Mouse (Mus musculus) hindbrain, embryonic 12.5 days (tissue): ENCODE measurements around the gene 1700003F12Rik. TPM values are rescaled to one million over a fixed set of nuclear protein-coding genes. Genes with fewer than 3 reads are reported as not detected.

Experiments
- ATAC-seq: fragments of 200-750 bp; cut with Nextera tagmentation; 2 replicates; pipeline ENCODE4 v1.8.0; 2017; ENCODE audit warnings: moderate TSS enrichment; ENCODE audit not compliant: low FRiP score
- H3K27ac ChIP-seq: fragments of 300-500 bp; sonication (generic); 2 replicates; pipeline ENCODE4 v1.5.1; 2016; ENCODE audit warnings: mild to moderate bottlenecking
- H3K27me3 ChIP-seq: fragments of 300-500 bp; sonication (generic); 2 replicates; pipeline ENCODE4 v1.6.1; 2016; ENCODE audit warnings: mild to moderate bottlenecking
- H3K36me3 ChIP-seq: fragments of 300-500 bp; sonication (generic); 2 replicates; pipeline ENCODE4 v1.6.1; 2016; ENCODE audit warnings: mild to moderate bottlenecking
- H3K4me1 ChIP-seq: fragments of 300-500 bp; sonication (generic); 2 replicates; pipeline ENCODE4 v1.6.1; 2016
- H3K4me2 ChIP-seq: fragments of 300-500 bp; sonication (generic); replicated peaks from 2 replicates; pipeline ENCODE4 v1.6.1; 2016; ENCODE audit warnings: mild to moderate bottlenecking
- H3K4me3 ChIP-seq: fragments of 300-500 bp; sonication (generic); 2 replicates; pipeline ENCODE4 v1.5.1; 2016; ENCODE audit warnings: mild to moderate bottlenecking
- H3K9ac ChIP-seq: fragments of 300-500 bp; sonication (generic); 2 replicates; pipeline ENCODE4 v1.6.1; 2016; ENCODE audit warnings: mild to moderate bottlenecking, moderate library complexity
- H3K9me3 ChIP-seq: fragments of 300-500 bp; sonication (generic); replicated peaks from 2 replicates; pipeline ENCODE4 v1.6.1; 2016; ENCODE audit warnings: mild to moderate bottlenecking
- WGBS: fragments of 180-500 bp; shearing (Covaris S2); methylation state at CpG from one replicate; pipeline ENCODE4 v1.1.7; 2016; 5-methylcytosine and 5-hydroxymethylcytosine counted together
- polyA plus RNA-seq: library from polyadenylated mRNA; unstranded; fragments of >200 nt; fragmentation: Nextera tagmentation; extraction: Ambion mirVana; gene quantifications from 2 replicates; pipeline ENCODE4 v1.2.1, GENCODE M21; 2016

1700003F12Rik gene
- polyA plus RNA-seq, 1 experiment from 2014 or later = 1.4 TPM

- H3K27ac ChIP-seq = no peak overlapping the region
- no peak for ATAC-seq
- H3K27me3 ChIP-seq = no peaks in the 10 kb centered on the region
- peaks cover 64% of the 10 kb centered on the region for H3K36me3 ChIP-seq
- no peaks in the 10 kb centered on the region for H3K9me3 ChIP-seq
- no peak overlapping the region for H3K4me3 ChIP-seq
- no peak overlapping the region for H3K4me2 ChIP-seq
- no peaks in the 10 kb centered on the region for H3K4me1 ChIP-seq
- 84% methylated on average over 3 of the region's 3 CpGs for WGBS
- no peak overlapping the region for H3K9ac ChIP-seq
Observed at GRCm38 (mm10) chr2:154526531-154526930, 20.4 kb upstream of the 1700003F12Rik start.

- no peak overlapping the region for H3K4me2 ChIP-seq
- no peak overlapping the region for H3K4me3 ChIP-seq
- H3K27ac ChIP-seq = 0 out of 2 replicates have a peak overlapping the region, but pooled peaks have one; percentile 18
- peaks cover 1% of the 10 kb centered on the region; the same call in 1 of the 2 replicates for H3K4me1 ChIP-seq
- H3K9ac ChIP-seq = no peak overlapping the region
- ATAC-seq = no peak
- peaks cover 46% of the 10 kb centered on the region for H3K36me3 ChIP-seq
- 48% methylated on average over 3 of the region's 3 CpGs for WGBS
- no peaks in the 10 kb centered on the region for H3K27me3 ChIP-seq
- H3K9me3 ChIP-seq = no peaks in the 10 kb centered on the region
Observed at GRCm38 (mm10) chr2:154532888-154533287, 14.0 kb upstream of the 1700003F12Rik start.

- H3K4me2 ChIP-seq = no peak overlapping the region
- no peak overlapping the region for H3K27ac ChIP-seq
- H3K27me3 ChIP-seq = no peaks in the 10 kb centered on the region
- no peak overlapping the region for H3K9ac ChIP-seq
- H3K4me1 ChIP-seq = peaks cover 17% of the 10 kb centered on the region
- H3K9me3 ChIP-seq = no peaks in the 10 kb centered on the region
- 94% methylated on average over 12 of the region's 12 CpGs for WGBS
- no peak for ATAC-seq
- no peak overlapping the region for H3K4me3 ChIP-seq
- peaks cover 40% of the 10 kb centered on the region for H3K36me3 ChIP-seq
Observed at GRCm38 (mm10) chr2:154534704-154535270, 12.1 kb upstream of the 1700003F12Rik start.

GRCm38 (mm10) chr2:154538310-154538709 is 8.6 kb upstream of the 1700003F12Rik start:
- Histone ChIP-seq H3K9ac (no peak overlapping the region), H3K9me3 (no peaks in the 10 kb centered on the region), H3K4me2 (no peak overlapping the region), H3K4me3 (no peak overlapping the region), H3K27me3 (no peaks in the 10 kb centered on the region), H3K4me1 (peaks cover 25% of the 10 kb centered on the region), H3K27ac (peak overlapping the region; percentile 46), H3K36me3 (peaks cover 19% of the 10 kb centered on the region)
- ATAC-seq = no peak
- WGBS = 67% methylated on average over 2 of the region's 2 CpGs

GRCm38 (mm10) chr2:154538710-154539109 is 8.2 kb upstream of the 1700003F12Rik start:
- peak; percentile 48; the same call in 1 of the 2 replicates for ATAC-seq
- no peak overlapping the region for H3K4me3 ChIP-seq
- no peaks in the 10 kb centered on the region for H3K9me3 ChIP-seq
- 40% methylated on average over 3 of the region's 3 CpGs for WGBS
- H3K9ac ChIP-seq = no peak overlapping the region
- H3K4me2 ChIP-seq = no peak overlapping the region
- H3K27me3 ChIP-seq = no peaks in the 10 kb centered on the region
- peaks cover 19% of the 10 kb centered on the region for H3K36me3 ChIP-seq
- H3K27ac ChIP-seq = peak overlapping the region; percentile 46
- peaks cover 25% of the 10 kb centered on the region for H3K4me1 ChIP-seq

GRCm38 (mm10) chr2:154539720-154540119 is 7.2 kb upstream of the 1700003F12Rik start:
- no peak for ATAC-seq
- Histone ChIP-seq H3K27me3 (no peaks in the 10 kb centered on the region), H3K4me1 (peaks cover 25% of the 10 kb centered on the region), H3K9ac (no peak overlapping the region), H3K36me3 (peaks cover 14% of the 10 kb centered on the region), H3K27ac (no peak overlapping the region), H3K4me3 (no peak overlapping the region), H3K4me2 (no peak overlapping the region), H3K9me3 (no peaks in the 10 kb centered on the region)
- WGBS = 77% methylated on average over 3 of the region's 3 CpGs

- H3K4me2 ChIP-seq = no peak overlapping the region
- ATAC-seq = no peak
- no peak overlapping the region for H3K27ac ChIP-seq
- H3K4me3 ChIP-seq = no peak overlapping the region
- no peaks in the 10 kb centered on the region for H3K27me3 ChIP-seq
- WGBS = 81% methylated on average over 2 of the region's 2 CpGs
- peaks cover 5% of the 10 kb centered on the region; the same call in 1 of the 2 replicates for H3K36me3 ChIP-seq
- H3K4me1 ChIP-seq = peaks cover 25% of the 10 kb centered on the region
- no peaks in the 10 kb centered on the region for H3K9me3 ChIP-seq
- H3K9ac ChIP-seq = no peak overlapping the region
Observed at GRCm38 (mm10) chr2:154541630-154542029, 5.3 kb upstream of the 1700003F12Rik start.

- Histone ChIP-seq H3K9me3 (no peaks in the 10 kb centered on the region), H3K36me3 (peaks cover 5% of the 10 kb centered on the region; the same call in 1 of the 2 replicates), H3K27me3 (no peaks in the 10 kb centered on the region), H3K9ac (no peak overlapping the region), H3K4me3 (no peak overlapping the region), H3K4me2 (no peak overlapping the region), H3K27ac (peak overlapping the region; percentile 30; the same call in 1 of the 2 replicates), H3K4me1 (peaks cover 15% of the 10 kb centered on the region; the same call in 1 of the 2 replicates)
- no peak for ATAC-seq
- 88% methylated on average over 9 of the region's 9 CpGs for WGBS
Observed at GRCm38 (mm10) chr2:154543567-154544347, 3.1 kb upstream of the 1700003F12Rik start.

- Histone ChIP-seq H3K27me3 (peaks cover 27% of the 10 kb centered on the region), H3K4me3 (no peak overlapping the region), H3K9ac (no peak overlapping the region), H3K4me2 (no peak overlapping the region), H3K36me3 (peaks cover 5% of the 10 kb centered on the region; the same call in 1 of the 2 replicates), H3K4me1 (peaks cover 23% of the 10 kb centered on the region), H3K27ac (no peak overlapping the region), H3K9me3 (no peaks in the 10 kb centered on the region)
- 48% methylated on average over 3 of the region's 3 CpGs for WGBS
- ATAC-seq = no peak
Observed at GRCm38 (mm10) chr2:154548688-154549087, 1.8 kb downstream of the 1700003F12Rik start.

- Histone ChIP-seq H3K9me3 (no peaks in the 10 kb centered on the region), H3K36me3 (peaks cover 7% of the 10 kb centered on the region; the same call in 1 of the 2 replicates), H3K4me3 (peak overlapping the region; percentile 40), H3K4me2 (peak overlapping the region; percentile 80), H3K9ac (peak overlapping the region; percentile 58), H3K4me1 (peaks cover 23% of the 10 kb centered on the region), H3K27me3 (peaks cover 27% of the 10 kb centered on the region), H3K27ac (no peak overlapping the region)
- peak; percentile 78 for ATAC-seq
- under 1% methylated on average over 48 of the region's 48 CpGs for WGBS
Observed at GRCm38 (mm10) chr2:154549127-154549885, 2.4 kb downstream of the 1700003F12Rik start.

- Histone ChIP-seq H3K4me1 (peaks cover 23% of the 10 kb centered on the region), H3K4me3 (peak overlapping the region; percentile 40), H3K9ac (no peak overlapping the region), H3K9me3 (no peaks in the 10 kb centered on the region), H3K27me3 (peaks cover 27% of the 10 kb centered on the region), H3K4me2 (peak overlapping the region; percentile 80), H3K36me3 (peaks cover 8% of the 10 kb centered on the region; the same call in 1 of the 2 replicates), H3K27ac (no peak overlapping the region)
- WGBS = 15% methylated on average over 20 of the region's 20 CpGs
- no peak for ATAC-seq
Observed at GRCm38 (mm10) chr2:154549886-154550189, 3.0 kb downstream of the 1700003F12Rik start.

- 84% methylated on average over 2 of the region's 2 CpGs for WGBS
- Histone ChIP-seq H3K27ac (no peak overlapping the region), H3K4me2 (no peak overlapping the region), H3K4me1 (peaks cover 23% of the 10 kb centered on the region), H3K9me3 (no peaks in the 10 kb centered on the region), H3K27me3 (peaks cover 27% of the 10 kb centered on the region), H3K36me3 (0 out of 2 replicates have a peak, but pooled peaks cover 3% of the 10 kb centered on the region), H3K9ac (no peak overlapping the region), H3K4me3 (no peak overlapping the region)
- ATAC-seq = no peak
Observed at GRCm38 (mm10) chr2:154550937-154551336, 4.1 kb downstream of the 1700003F12Rik start.
